Mouse (Mus musculus) midbrain, embryonic 16.5 days (tissue): ENCODE results near the gene 3110082I17Rik. TPM values are rescaled to one million over a fixed set of nuclear protein-coding genes. Genes with fewer than 3 reads are reported as not detected.

Experiments
- ATAC-seq: fragments of 200-750 bp; cut with Nextera tagmentation; 2 replicates; pipeline ENCODE4 v1.8.0; 2017; ENCODE audit warnings: moderate TSS enrichment
- H3K27ac ChIP-seq: fragments of 300-500 bp; sonication (generic); 2 replicates; pipeline ENCODE4 v1.5.1; 2014; ENCODE audit warnings: mild to moderate bottlenecking, low read length, mixed read lengths
- H3K27me3 ChIP-seq: fragments of 300-500 bp; sonication (generic); 2 replicates; pipeline ENCODE4 v1.6.1; 2014; ENCODE audit warnings: low read depth, low read length, mixed read lengths; ENCODE audit not compliant: control insufficient read depth, insufficient read depth
- H3K36me3 ChIP-seq: fragments of 300-500 bp; sonication (generic); 2 replicates; pipeline ENCODE4 v1.6.1; 2014; ENCODE audit warnings: mild to moderate bottlenecking, low read length, moderate library complexity, mixed read lengths; ENCODE audit not compliant: control insufficient read depth, insufficient read depth
- H3K4me1 ChIP-seq: fragments of 300-500 bp; sonication (generic); 2 replicates; pipeline ENCODE4 v1.6.1; 2014; ENCODE audit warnings: mild to moderate bottlenecking, low read length, mixed read lengths; ENCODE audit not compliant: control insufficient read depth, insufficient read depth
- H3K4me2 ChIP-seq: fragments of 300-500 bp; sonication (generic); 2 replicates; pipeline ENCODE4 v1.6.1; 2014; ENCODE audit warnings: mild to moderate bottlenecking, low read length, mixed read lengths
- H3K4me3 ChIP-seq: fragments of 300-500 bp; sonication (generic); 2 replicates; pipeline ENCODE4 v1.5.1; 2014; ENCODE audit warnings: low read depth, mild to moderate bottlenecking, low read length, moderate library complexity, mixed read lengths
- H3K9ac ChIP-seq: fragments of 300-500 bp; sonication (generic); 2 replicates; pipeline ENCODE4 v1.6.1; 2014; ENCODE audit warnings: low read depth, low read length, mixed read lengths
- H3K9me3 ChIP-seq: fragments of 300-500 bp; sonication (generic); replicated peaks from 2 replicates; pipeline ENCODE4 v1.6.1; 2014; ENCODE audit warnings: mild to moderate bottlenecking, low read length, mixed read lengths; ENCODE audit not compliant: control insufficient read depth, poor library complexity, severe bottlenecking
- WGBS: fragments of 180-500 bp; shearing (Covaris S2); extraction: QIAGEN DNeasy Blood & Tissue Kit; methylation state at CpG from one replicate; pipeline ENCODE4 v1.1.7; 2014; 5-methylcytosine and 5-hydroxymethylcytosine counted together
- polyA plus RNA-seq: library from polyadenylated mRNA; unstranded; fragments of >200 nt; fragmentation: Nextera tagmentation; extraction: Ambion mirVana; gene quantifications from 2 replicates; pipeline ENCODE4 v1.2.1, GENCODE M21; 2015

The 3110082I17Rik gene
- polyA plus RNA-seq, 1 experiment from 2014 or later = 17.7 TPM

- Histone ChIP-seq H3K27ac (no peak overlapping the region), H3K4me2 (no peak overlapping the region), H3K27me3 (no peaks in the 10 kb centered on the region), H3K36me3 (no peaks in the 10 kb centered on the region), H3K9ac (no peak overlapping the region), H3K4me1 (peaks cover 20% of the 10 kb centered on the region), H3K4me3 (no peak overlapping the region), H3K9me3 (no peaks in the 10 kb centered on the region)
- WGBS = 83% methylated on average over 6 of the region's 6 CpGs
- no peak for ATAC-seq
Observed at GRCm38 (mm10) chr5:139373889-139374444, 86.4 kb downstream of the 3110082I17Rik start.

- H3K36me3 ChIP-seq = no peaks in the 10 kb centered on the region
- peak overlapping the region; percentile 87 for H3K4me2 ChIP-seq
- no peak overlapping the region for H3K27ac ChIP-seq
- H3K9me3 ChIP-seq = no peaks in the 10 kb centered on the region
- WGBS = 90% methylated on average over 3 of the region's 3 CpGs
- H3K4me1 ChIP-seq = peaks cover 20% of the 10 kb centered on the region
- H3K27me3 ChIP-seq = no peaks in the 10 kb centered on the region
- H3K4me3 ChIP-seq = no peak overlapping the region
- ATAC-seq = no peak
- no peak overlapping the region for H3K9ac ChIP-seq
Observed at GRCm38 (mm10) chr5:139373126-139373525, 87.2 kb downstream of the 3110082I17Rik start.

GRCm38 (mm10) chr5:139371631-139372401 is 88.5 kb downstream of the 3110082I17Rik start:
- Histone ChIP-seq H3K9ac (peak overlapping the region; percentile 89), H3K4me2 (peak overlapping the region; percentile 87), H3K4me3 (peak overlapping the region; percentile 75), H3K4me1 (peaks cover 20% of the 10 kb centered on the region), H3K27ac (peak overlapping the region; percentile 79), H3K27me3 (no peaks in the 10 kb centered on the region), H3K36me3 (no peaks in the 10 kb centered on the region), H3K9me3 (no peaks in the 10 kb centered on the region)
- WGBS = 2% methylated on average over 39 of the region's 39 CpGs
- peak; percentile 92 for ATAC-seq

- H3K4me3 ChIP-seq = peak overlapping the region; percentile 75
- 0 out of 2 replicates have a peak overlapping the region, but pooled peaks have one; percentile 34 for H3K9ac ChIP-seq
- H3K27me3 ChIP-seq = no peaks in the 10 kb centered on the region
- no peaks in the 10 kb centered on the region for H3K9me3 ChIP-seq
- H3K27ac ChIP-seq = no peak overlapping the region
- H3K4me1 ChIP-seq = peaks cover 20% of the 10 kb centered on the region
- H3K36me3 ChIP-seq = no peaks in the 10 kb centered on the region
- WGBS = 57% methylated on average over 5 of the region's 5 CpGs
- peak overlapping the region; percentile 87 for H3K4me2 ChIP-seq
- no peak for ATAC-seq
Observed at GRCm38 (mm10) chr5:139371118-139371517, 89.2 kb downstream of the 3110082I17Rik start.

GRCm38 (mm10) chr5:139370336-139370735 is 90.0 kb downstream of the 3110082I17Rik start:
- H3K36me3 ChIP-seq = no peaks in the 10 kb centered on the region
- H3K9me3 ChIP-seq = no peaks in the 10 kb centered on the region
- H3K9ac ChIP-seq = peak overlapping the region; percentile 34; the same call in 1 of the 2 replicates
- no peak overlapping the region for H3K4me3 ChIP-seq
- H3K4me1 ChIP-seq = peaks cover 20% of the 10 kb centered on the region
- no peak overlapping the region for H3K27ac ChIP-seq
- 91% methylated on average over 6 of the region's 6 CpGs for WGBS
- H3K27me3 ChIP-seq = no peaks in the 10 kb centered on the region
- no peak for ATAC-seq
- no peak overlapping the region for H3K4me2 ChIP-seq

- Histone ChIP-seq H3K9ac (no peak overlapping the region), H3K36me3 (no peaks in the 10 kb centered on the region), H3K27ac (no peak overlapping the region), H3K4me2 (no peak overlapping the region), H3K27me3 (no peaks in the 10 kb centered on the region), H3K4me1 (peaks cover 29% of the 10 kb centered on the region), H3K4me3 (no peak overlapping the region), H3K9me3 (no peaks in the 10 kb centered on the region)
- no peak for ATAC-seq
- 83% methylated on average over 11 of the region's 11 CpGs for WGBS
Observed at GRCm38 (mm10) chr5:139368638-139369320, 91.5 kb downstream of the 3110082I17Rik start.

- H3K36me3 ChIP-seq = no peaks in the 10 kb centered on the region
- 0 out of 2 replicates have a peak overlapping the region, but pooled peaks have one; percentile 14 for H3K9ac ChIP-seq
- 89% methylated on average over 4 of the region's 4 CpGs for WGBS
- ATAC-seq = no peak
- H3K27ac ChIP-seq = no peak overlapping the region
- no peak overlapping the region for H3K4me2 ChIP-seq
- H3K4me3 ChIP-seq = no peak overlapping the region
- no peaks in the 10 kb centered on the region for H3K27me3 ChIP-seq
- H3K9me3 ChIP-seq = no peaks in the 10 kb centered on the region
- peaks cover 27% of the 10 kb centered on the region for H3K4me1 ChIP-seq
Observed at GRCm38 (mm10) chr5:139367884-139368458, 92.4 kb downstream of the 3110082I17Rik start.

GRCm38 (mm10) chr5:139366484-139366883 is 93.8 kb downstream of the 3110082I17Rik start:
- no peaks in the 10 kb centered on the region for H3K27me3 ChIP-seq
- no peak overlapping the region for H3K4me2 ChIP-seq
- H3K36me3 ChIP-seq = no peaks in the 10 kb centered on the region
- H3K4me3 ChIP-seq = no peak overlapping the region
- H3K4me1 ChIP-seq = peaks cover 18% of the 10 kb centered on the region
- H3K9ac ChIP-seq = no peak overlapping the region
- no peaks in the 10 kb centered on the region for H3K9me3 ChIP-seq
- WGBS = 73% methylated on average over 11 of the region's 11 CpGs
- ATAC-seq = no peak
- no peak overlapping the region for H3K27ac ChIP-seq
